Mouse (Mus musculus) common myeloid progenitor, adult 5-6 weeks (primary cell): ENCODE data around the gene Ppp2ca. TPM values are rescaled to one million over a fixed set of nuclear protein-coding genes. Genes with fewer than 3 reads are reported as not detected.
"Not testable (repeated sequence)": the region's sequence is repeated elsewhere in the genome, so short reads cannot be mapped to it uniquely, and the experiment has no call there.

Experiments
- ATAC-seq: replicated peaks from 2 replicates; pipeline ENCODE4 v1.8.0; 2016; ENCODE audit warnings: low read depth, mild to moderate bottlenecking, moderate TSS enrichment, inconsistent platforms; ENCODE audit not compliant: poor library complexity, severe bottlenecking
- total RNA-seq: library from RNA; stranded (forward); fragments of 200-1000, 187-1606 nt; gene quantifications from 2 replicates; pipeline ENCODE4 v1.2.3, GENCODE M21; 2017

Gene Ppp2ca
- total RNA-seq, 1 experiment from 2014 or later = 109 TPM

DNA sequence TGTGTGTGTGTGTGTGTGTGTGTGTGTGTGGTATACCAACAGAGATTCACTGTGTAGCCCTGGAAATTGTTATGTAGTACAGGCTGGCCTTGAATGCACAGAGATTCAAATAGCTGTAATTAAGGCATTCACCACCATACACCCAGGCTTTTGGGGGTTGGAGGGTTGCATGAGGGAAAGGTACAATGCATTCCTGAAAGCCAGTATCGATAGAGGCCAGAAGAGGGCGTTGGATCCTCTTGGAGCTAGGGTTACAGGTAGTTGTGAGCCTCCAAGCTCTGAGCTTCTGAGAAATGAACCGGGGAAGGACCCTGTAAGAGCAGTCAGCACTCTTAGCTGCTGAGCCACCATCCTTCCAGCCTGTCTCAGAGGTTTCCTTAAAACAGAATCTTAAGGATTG lies 30.7 kb downstream of the Ppp2ca start:
- no peak for ATAC-seq

DNA sequence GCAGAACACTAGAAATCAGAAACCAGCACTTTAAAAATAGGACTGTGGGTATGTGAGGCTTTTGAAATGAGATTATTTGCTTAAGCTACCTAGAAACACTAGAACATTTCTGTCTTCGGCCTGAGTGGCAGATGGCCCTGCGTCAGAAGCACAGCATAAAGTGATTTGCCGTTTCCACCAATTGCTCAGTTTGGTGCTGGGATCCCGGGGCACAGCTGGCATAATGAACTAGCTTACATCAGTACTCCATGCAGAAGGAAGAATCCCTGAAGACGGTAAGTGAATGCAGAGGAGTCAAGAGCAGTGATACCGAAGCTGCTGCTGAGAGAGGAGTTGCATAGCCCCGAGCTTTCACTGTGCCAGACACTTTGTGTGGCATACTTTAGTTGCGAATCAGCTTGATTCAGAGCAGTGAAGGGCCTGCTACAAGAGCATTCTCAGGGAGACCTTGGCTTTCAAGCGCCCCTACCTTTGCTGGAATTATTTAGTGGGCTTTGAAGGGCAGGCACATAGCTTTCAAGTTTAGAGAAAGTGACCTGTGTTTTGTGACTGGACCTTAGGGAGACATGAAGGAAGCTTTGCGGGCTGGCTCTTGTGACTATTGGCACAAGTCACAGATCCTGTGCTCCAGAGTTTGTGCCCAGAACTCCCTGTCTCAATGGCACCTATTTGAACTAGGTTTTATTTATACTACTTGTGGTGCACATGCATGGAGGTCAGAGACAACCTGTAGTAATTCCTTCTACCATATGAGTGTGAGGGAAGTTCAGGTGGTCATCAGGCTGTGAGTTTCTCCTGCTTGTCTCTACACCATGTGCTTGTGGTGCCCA lies 31.4 kb downstream of the Ppp2ca start:
- ATAC-seq = no peak

DNA sequence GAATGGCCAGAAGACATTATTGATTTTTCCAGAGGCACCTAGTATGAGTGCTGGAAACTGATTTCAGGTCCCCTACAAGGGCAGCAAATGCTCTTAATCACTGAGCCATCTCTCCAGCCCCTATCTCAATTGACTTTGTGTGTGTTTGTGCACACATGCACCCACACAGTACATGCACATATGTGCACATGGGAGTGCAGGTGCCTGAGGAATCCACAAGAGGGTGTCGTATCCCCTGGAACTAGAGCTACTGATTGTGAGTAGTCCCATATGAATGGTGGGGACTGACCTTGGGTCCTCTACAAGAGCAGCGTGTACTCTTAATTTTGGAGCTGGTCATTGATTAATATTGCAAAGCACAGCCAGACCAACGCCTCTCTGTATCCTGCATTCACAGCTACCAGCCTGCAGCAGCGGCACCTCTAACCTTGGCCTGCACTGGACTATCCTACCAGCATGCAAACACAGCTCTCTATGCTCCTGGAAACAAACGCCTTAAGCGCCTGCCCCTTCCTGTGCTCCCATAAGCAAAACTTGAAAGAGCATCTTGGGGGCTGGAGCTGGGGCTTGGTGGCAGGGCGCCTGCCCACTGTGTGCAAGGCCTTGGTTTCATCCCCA lies 32.1 kb downstream of the Ppp2ca start:
- no peak for ATAC-seq

DNA sequence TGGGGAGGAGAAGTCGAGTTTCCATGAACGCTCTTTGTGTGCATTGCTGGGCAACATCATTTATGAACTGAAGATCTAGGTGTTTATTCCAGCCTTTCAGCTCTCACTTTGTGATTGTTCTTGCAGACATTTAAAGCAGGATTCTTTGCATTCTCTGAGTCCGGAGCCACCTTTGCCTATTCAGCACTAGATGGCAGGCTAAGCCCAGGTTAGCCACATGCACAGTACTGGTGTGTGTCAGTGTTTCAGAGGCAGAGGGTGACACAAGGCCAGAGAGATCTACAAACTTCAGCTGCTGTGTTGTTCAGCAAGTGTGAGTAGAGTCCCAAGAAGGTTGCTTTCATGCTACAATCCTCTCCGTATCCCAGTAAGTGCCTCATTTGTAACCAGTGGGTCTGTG lies 45.2 kb downstream of the Ppp2ca start:
- ATAC-seq = peak; percentile 80

DNA sequence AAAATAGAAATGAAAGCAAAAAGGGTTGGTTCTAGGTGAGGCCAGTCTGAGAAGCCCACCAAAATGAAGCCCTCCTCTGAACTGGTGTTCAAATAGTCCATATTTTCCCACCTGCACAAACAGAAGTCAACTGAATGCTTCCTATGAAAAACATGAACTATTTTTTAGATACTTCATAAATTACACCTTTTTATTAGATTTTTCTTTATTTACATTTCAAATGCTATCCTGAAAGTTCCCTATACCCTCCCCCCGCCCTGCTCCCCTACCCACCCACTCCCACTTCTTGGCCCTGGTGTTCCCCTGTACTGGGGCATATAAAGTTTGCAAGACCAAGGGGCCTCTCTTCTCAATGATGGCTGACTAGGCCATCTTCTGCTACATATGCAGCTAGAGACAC lies 46.9 kb downstream of the Ppp2ca start, which contains the start of gene Olfr1373:
Gene Olfr1373 (minus strand): TSS at position 101 of the 400 bp plus-strand sequence.
- ATAC-seq = not testable (repeated sequence)

DNA sequence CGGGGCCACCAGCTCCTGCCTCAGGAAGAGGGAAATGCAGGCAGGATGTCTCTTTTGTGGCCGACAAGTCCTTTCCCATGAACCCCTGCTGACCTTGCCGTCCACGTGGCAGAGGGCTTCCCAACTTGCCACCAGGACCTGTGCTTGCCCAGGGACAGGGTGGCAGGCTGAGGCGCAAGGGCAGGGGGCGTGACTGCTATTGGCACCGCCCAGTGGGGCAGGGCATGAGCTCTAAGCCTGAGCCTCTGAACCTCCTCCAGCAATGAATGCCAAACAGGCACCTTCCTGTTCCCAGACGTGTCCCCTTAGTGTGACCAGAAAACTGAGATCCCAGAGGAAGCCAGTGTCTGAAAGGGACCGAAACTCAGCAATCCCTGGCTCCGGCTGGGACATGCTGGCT lies 65.4 kb downstream of the Ppp2ca start:
- peak; percentile 57 for ATAC-seq

DNA sequence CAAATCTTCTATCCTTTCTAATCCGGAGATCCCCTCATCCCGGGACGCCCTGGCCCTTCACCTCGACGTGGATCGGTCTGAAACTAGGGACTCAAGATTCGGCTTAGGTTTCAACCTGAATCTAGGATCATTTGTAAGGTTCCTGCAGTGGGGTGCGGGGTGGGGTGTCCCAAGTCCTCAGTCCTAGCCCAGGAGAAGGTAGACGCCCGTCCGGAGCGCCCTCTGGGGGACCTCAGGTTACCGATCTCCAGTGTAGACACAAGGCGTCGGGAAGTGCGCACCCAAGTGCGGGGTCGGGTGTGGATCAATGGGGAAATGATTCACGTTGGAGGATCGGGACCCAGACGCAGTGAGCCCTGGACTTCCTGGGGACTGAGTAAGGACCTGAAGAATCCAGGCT lies 68.6 kb downstream of the Ppp2ca start:
- ATAC-seq = peak; percentile 55

DNA sequence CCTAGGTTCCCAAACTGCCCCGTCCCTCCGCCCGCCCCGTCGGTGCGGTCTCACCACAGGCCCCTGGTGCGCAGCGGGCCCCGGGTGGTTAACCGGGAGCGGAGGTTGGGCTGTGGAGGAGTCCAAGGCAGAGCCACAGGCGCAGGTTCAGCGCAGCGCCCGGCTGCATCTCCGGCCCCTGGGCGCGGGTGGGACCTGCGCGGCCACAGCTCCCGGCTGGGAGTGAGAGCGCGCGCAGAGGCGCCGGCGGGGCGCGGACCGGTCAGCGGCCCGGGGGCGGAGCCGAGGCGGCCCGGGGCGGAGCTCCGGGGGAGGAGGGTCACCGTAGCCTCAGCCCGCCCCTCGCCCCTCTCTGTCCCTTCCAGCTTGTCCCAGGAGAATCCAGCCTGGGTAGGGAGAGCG lies 69.4 kb downstream of the Ppp2ca start:
- peak; percentile 12; the same call in 1 of the 2 replicates for ATAC-seq

DNA sequence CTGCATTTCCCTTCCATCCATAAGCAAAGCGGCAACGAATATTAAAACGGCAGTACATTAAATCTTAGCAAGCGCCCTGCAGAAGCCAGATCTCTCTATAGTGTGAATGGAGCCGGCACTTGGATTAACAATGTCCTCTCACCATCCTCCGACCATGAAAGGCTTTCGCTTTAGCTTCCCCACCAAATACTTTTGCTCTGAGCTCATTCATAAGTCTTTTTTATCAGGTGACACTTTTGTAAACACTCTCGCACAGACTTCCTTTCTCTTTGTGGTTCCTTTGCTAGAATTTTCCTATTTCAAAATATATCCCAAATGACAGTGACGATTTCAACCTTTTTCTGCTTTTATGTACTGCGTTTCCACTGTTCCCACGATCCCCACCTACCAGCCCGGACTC lies 70.0 kb downstream of the Ppp2ca start:
- no peak for ATAC-seq

Other genes starting within 250 kb of the Ppp2ca start
- gene Jade2, start 241.0 kb upstream of the Ppp2ca start, total RNA-seq = 8.1 and 12.7 TPM in 2 replicates
- 60.7 and 63.6 TPM in 2 replicates for gene Cdkn2aipnl, start 131.0 kb upstream of the Ppp2ca start, total RNA-seq
- gene Ube2b, start 97.9 kb upstream of the Ppp2ca start, total RNA-seq = 79.9 and 91.3 TPM in 2 replicates
- gene Cdkl3, start 94.5 kb upstream of the Ppp2ca start, total RNA-seq = 3.3 and 5.7 TPM in 2 replicates
- not detected in 2 replicates for gene Olfr1373, start 46.8 kb downstream of the Ppp2ca start, total RNA-seq
- not detected in 2 replicates for gene Olfr1371, start 115.3 kb downstream of the Ppp2ca start, total RNA-seq
- 277 and 287 TPM in 2 replicates for gene Skp1a, start 133.3 kb downstream of the Ppp2ca start, total RNA-seq
- gene Tcf7, start 184.3 kb downstream of the Ppp2ca start, total RNA-seq = 1.2 TPM in 2 replicates